Mouse (Mus musculus): Measurements from ENCODE around the gene Pramef17. TPM values are rescaled to one million over a fixed set of nuclear protein-coding genes. Genes with fewer than 3 reads are reported as not detected.

Pramef17 gene
- not detected for polyA plus RNA-seq (2017; shearing (Covaris generic))

GRCm38 (mm10) chr4:143994269-143994668, at the start of gene Pramef17:
Gene Pramef17 (minus strand): TSS chr4:143994369.

GRCm38 (mm10) chr4:143966850-143967249, 27.3 kb downstream of the Pramef17 start, which contains the start of gene Gm13101:
Gene Gm13101 (minus strand): TSS chr4:143966950.

GRCm38 (mm10) chr4:143950916-143951315, 43.3 kb downstream of the Pramef17 start, which contains the start of gene Pramef25:
Gene Pramef25 (minus strand): TSS chr4:143951016.

Other genes with a start within 250 kb of the Pramef17 start
- not detected for gene Gm13023, start 205.0 kb downstream of the Pramef17 start, polyA plus RNA-seq (2017; shearing (Covaris generic))
- not detected for gene Gm13084, start 178.3 kb downstream of the Pramef17 start, polyA plus RNA-seq (2017; shearing (Covaris generic))
- gene Gm13103, start 147.9 kb downstream of the Pramef17 start, polyA plus RNA-seq (2017; shearing (Covaris generic)), result not detected
- not detected for gene Pramef6, start 94.0 kb downstream of the Pramef17 start, polyA plus RNA-seq (2017; shearing (Covaris generic))
- not detected for gene Pramef25, start 43.4 kb downstream of the Pramef17 start, polyA plus RNA-seq (2017; shearing (Covaris generic))
- not detected for gene Gm13101, start 27.4 kb downstream of the Pramef17 start, polyA plus RNA-seq (2017; shearing (Covaris generic))
- gene Pramel4, start 64.8 kb upstream of the Pramef17 start, polyA plus RNA-seq (2017; shearing (Covaris generic)), result 0.11 TPM
- gene Gm13102, start 112.1 kb upstream of the Pramef17 start, polyA plus RNA-seq (2017; shearing (Covaris generic)), result 0.10 TPM
- not detected for gene Oog3, start 168.3 kb upstream of the Pramef17 start, polyA plus RNA-seq (2017; shearing (Covaris generic))
- not detected for gene Oog2, start 196.3 kb upstream of the Pramef17 start, polyA plus RNA-seq (2017; shearing (Covaris generic))
- gene C87977, start 218.9 kb upstream of the Pramef17 start, polyA plus RNA-seq (2017; shearing (Covaris generic)), result not detected